Mouse (Mus musculus) embryonic facial prominence, embryonic 10.5 days (tissue): ENCODE data around the gene Phlda3. TPM values are rescaled to one million over a fixed set of nuclear protein-coding genes. Genes with fewer than 3 reads are reported as not detected.
A peak's percentile ranks its signal among the peaks of the same experiment; 100 is the strongest.

ENCODE experiments used
- DNase-seq: peaks from one replicate; pipeline ENCODE4 v3.0.0-alpha.2; 2017; ENCODE audit warnings: low spot score
- H3K27ac ChIP-seq: fragments of 300-500 bp; sonication (generic); replicated peaks from 2 replicates; pipeline ENCODE4 v1.5.1; 2016; ENCODE audit warnings: mild to moderate bottlenecking
- H3K27me3 ChIP-seq: fragments of 300-500 bp; sonication (generic); replicated peaks from 2 replicates; pipeline ENCODE4 v1.6.1; 2016; ENCODE audit warnings: low read depth, mild to moderate bottlenecking; ENCODE audit not compliant: poor library complexity, severe bottlenecking
- H3K36me3 ChIP-seq: fragments of 300-500 bp; sonication (generic); replicated peaks from 2 replicates; pipeline ENCODE4 v1.6.1; 2016; ENCODE audit warnings: mild to moderate bottlenecking, moderate library complexity
- H3K4me1 ChIP-seq: fragments of 300-500 bp; sonication (generic); 2 replicates; pipeline ENCODE4 v1.6.1; 2016
- H3K4me3 ChIP-seq: fragments of 300-500 bp; sonication (generic); 2 replicates; pipeline ENCODE4 v1.5.1; 2016; ENCODE audit warnings: mild to moderate bottlenecking, moderate library complexity
- H3K9me3 ChIP-seq: fragments of 300-500 bp; sonication (generic); 2 replicates; pipeline ENCODE4 v1.6.1; 2016; ENCODE audit warnings: mild to moderate bottlenecking
- WGBS: fragments of 180-500 bp; shearing (Covaris S2); methylation state at CpG from one replicate; pipeline ENCODE4 v1.1.7; 2016; 5-methylcytosine and 5-hydroxymethylcytosine counted together
- polyA plus RNA-seq: library from polyadenylated mRNA; unstranded; fragments of >200 nt; fragmentation: Nextera tagmentation; extraction: Ambion mirVana; gene quantifications from 2 replicates; pipeline ENCODE4 v1.2.1, GENCODE M21; 2016

Gene Phlda3
- polyA plus RNA-seq, 1 experiment from 2014 or later, result 32.2 TPM

GRCm38 (mm10) chr1:135781220-135781619 lies 15.3 kb downstream of the Phlda3 start:
- 13% methylated on average over 13 of the region's 13 CpGs for WGBS
- H3K4me3 ChIP-seq, result no peak overlapping the region
- peaks cover 21% of the 10 kb centered on the region for H3K27me3 ChIP-seq
- no peaks in the 10 kb centered on the region for H3K36me3 ChIP-seq
- DNase-seq, result peak; percentile 87
- H3K27ac ChIP-seq, result 0 out of 2 replicates have a peak overlapping the region, but pooled peaks have one; percentile 10
- H3K4me1 ChIP-seq, result peaks cover 40% of the 10 kb centered on the region
- H3K9me3 ChIP-seq, result no peaks in the 10 kb centered on the region

GRCm38 (mm10) chr1:135782816-135783215 lies 16.9 kb downstream of the Phlda3 start:
- 35% methylated on average over 10 of the region's 10 CpGs for WGBS
- Histone ChIP-seq H3K9me3 (no peaks in the 10 kb centered on the region), H3K27me3 (peaks cover 21% of the 10 kb centered on the region), H3K36me3 (no peaks in the 10 kb centered on the region), H3K4me1 (peaks cover 33% of the 10 kb centered on the region), H3K4me3 (no peak overlapping the region), H3K27ac (no peak overlapping the region)
- DNase-seq, result no peak

- Histone ChIP-seq H3K4me1 (peaks cover 6% of the 10 kb centered on the region), H3K36me3 (no peaks in the 10 kb centered on the region), H3K9me3 (no peaks in the 10 kb centered on the region), H3K27ac (no peak overlapping the region), H3K4me3 (no peak overlapping the region), H3K27me3 (peaks cover 27% of the 10 kb centered on the region)
- WGBS, result 49% methylated on average over 3 of the region's 3 CpGs
- DNase-seq, result peak; percentile 84
Observed at GRCm38 (mm10) chr1:135787799-135788198, 21.9 kb downstream of the Phlda3 start.

DNA sequence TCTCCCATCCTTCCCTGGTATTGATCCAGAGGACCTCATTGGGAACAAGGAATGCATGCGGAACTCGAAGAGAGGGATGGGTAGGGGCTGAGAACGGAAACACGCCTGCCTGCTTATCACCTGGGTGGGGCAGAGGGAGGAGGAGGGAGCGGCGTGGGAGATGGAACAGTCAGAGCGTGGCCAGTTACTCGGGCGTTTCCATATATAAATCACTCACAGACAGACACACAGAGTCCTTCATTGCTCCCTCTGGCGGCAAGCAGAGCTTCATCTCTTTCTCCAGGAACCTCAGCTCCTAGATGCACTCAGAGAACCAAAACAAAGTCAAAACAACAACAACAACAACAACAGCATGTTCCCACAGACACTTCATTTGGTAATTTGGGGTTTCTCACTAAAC lies 22.8 kb downstream of the Phlda3 start:
- Histone ChIP-seq H3K36me3 (no peaks in the 10 kb centered on the region), H3K27me3 (peaks cover 36% of the 10 kb centered on the region), H3K4me1 (peaks cover 12% of the 10 kb centered on the region), H3K9me3 (no peaks in the 10 kb centered on the region), H3K4me3 (no peak overlapping the region), H3K27ac (no peak overlapping the region)
- no peak for DNase-seq
- WGBS, result 48% methylated on average over 10 of the region's 10 CpGs

- DNase-seq, result peak; percentile 83
- Histone ChIP-seq H3K36me3 (no peaks in the 10 kb centered on the region), H3K27ac (no peak overlapping the region), H3K4me1 (peaks cover 23% of the 10 kb centered on the region), H3K27me3 (peaks cover 42% of the 10 kb centered on the region), H3K4me3 (no peak overlapping the region), H3K9me3 (no peaks in the 10 kb centered on the region)
- 16% methylated on average over 5 of the region's 5 CpGs for WGBS
Observed at GRCm38 (mm10) chr1:135789815-135790214, 23.9 kb downstream of the Phlda3 start.

- no peak overlapping the region for H3K4me3 ChIP-seq
- H3K27me3 ChIP-seq, result peaks cover 51% of the 10 kb centered on the region
- no peak overlapping the region for H3K27ac ChIP-seq
- no peaks in the 10 kb centered on the region for H3K36me3 ChIP-seq
- 59% methylated on average over 13 of the region's 13 CpGs for WGBS
- DNase-seq, result no peak
- H3K4me1 ChIP-seq, result peaks cover 31% of the 10 kb centered on the region
- no peaks in the 10 kb centered on the region for H3K9me3 ChIP-seq
Observed at GRCm38 (mm10) chr1:135792143-135792939, 26.4 kb downstream of the Phlda3 start.

DNA sequence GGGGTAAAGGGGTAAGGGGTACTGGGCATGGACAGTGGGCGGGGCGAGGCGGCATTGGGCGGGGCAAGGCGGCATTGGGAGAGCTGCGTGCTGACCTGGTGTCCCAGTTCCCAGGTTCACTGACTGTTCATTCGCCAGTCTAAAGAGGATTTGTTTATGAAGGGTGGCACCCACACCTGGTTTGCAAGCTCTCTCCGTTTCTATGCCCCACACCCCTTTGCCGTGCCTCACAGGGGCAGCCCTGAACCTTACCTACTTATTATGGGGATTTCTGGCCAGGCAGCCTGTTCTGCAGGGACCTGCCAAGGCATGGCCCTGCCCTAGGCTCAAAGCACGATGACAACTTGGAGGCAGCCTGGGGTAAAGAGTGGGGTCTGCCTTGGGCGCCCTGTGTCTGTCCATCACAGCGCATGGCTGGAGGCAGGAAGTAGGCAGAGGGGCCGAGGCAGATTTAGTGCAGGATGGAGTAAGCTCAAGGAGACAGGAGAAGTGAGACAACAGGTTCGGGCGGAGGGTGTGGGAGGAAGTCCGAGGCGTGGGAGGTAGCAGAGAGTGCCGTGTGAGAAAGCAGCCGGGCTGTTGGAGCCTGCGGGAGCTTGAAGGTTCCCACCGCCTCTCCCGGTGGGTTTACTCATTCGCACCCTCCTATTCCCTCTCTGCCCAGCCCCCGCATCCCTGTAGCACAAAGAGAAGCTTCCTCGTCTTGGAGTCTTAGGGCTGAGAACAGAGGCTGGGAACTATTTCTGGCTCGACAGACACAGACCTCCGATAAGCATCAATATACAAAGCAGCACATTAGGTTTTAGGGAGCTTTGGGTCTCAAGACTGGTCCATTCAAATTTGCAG lies 27.7 kb downstream of the Phlda3 start:
- peak; percentile 48 for DNase-seq
- Histone ChIP-seq H3K9me3 (no peaks in the 10 kb centered on the region), H3K27me3 (peaks cover 51% of the 10 kb centered on the region), H3K4me3 (peak overlapping the region; percentile 46), H3K27ac (peak overlapping the region; percentile 48), H3K4me1 (peaks cover 31% of the 10 kb centered on the region), H3K36me3 (no peaks in the 10 kb centered on the region)
- WGBS, result 15% methylated on average over 27 of the region's 27 CpGs

DNA sequence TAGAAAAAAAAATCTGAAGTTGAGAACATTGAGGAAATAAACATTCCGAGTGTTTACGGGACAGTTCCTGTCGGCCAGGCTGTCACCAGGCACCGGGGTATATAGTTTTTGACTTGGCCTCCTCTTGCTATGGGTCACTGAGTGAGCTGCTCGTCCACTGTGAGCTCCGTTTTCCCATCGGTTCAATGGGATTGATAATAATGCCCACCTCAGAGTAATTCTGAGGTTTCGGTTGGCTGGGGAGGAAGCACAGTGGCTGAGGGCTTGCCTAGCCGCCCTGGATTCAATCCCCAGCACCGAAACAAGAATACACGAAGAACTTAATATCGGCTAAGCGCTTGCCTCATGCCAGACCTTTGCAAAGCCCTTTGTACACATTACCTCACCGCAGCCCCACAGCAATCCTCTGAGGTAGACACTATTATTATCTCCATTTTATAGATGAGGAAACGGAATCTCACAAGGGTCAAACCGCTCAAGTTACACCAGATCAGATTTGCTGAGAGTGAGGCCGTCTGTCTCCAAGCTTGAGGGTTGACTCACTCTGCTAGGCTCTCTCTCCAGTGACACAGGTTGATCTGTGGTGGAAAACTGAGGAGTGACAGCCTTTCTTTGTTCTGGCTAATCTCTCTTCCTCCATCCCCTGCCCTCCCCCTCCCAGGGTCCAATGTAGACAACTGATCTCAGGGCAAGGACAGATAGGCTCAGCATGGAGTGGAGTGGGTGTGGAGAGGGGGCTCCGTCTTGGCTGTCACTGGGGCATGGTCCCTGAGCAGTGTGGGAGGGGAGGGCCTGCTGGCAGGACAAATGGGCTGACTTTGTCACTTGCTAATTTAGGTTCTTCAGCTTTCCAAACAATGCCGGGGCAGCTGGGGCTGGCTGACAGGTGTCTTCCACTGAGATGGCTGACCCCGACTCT lies 28.6 kb downstream of the Phlda3 start:
- Histone ChIP-seq H3K27ac (peak overlapping the region; percentile 48), H3K27me3 (peaks cover 51% of the 10 kb centered on the region)

GRCm38 (mm10) chr1:135798492-135798891 lies 32.6 kb downstream of the Phlda3 start:
- Histone ChIP-seq H3K4me3 (no peak overlapping the region), H3K9me3 (no peaks in the 10 kb centered on the region), H3K27ac (no peak overlapping the region), H3K36me3 (no peaks in the 10 kb centered on the region), H3K27me3 (peaks cover 32% of the 10 kb centered on the region), H3K4me1 (peaks cover 48% of the 10 kb centered on the region)
- DNase-seq, result no peak
- 65% methylated on average over 1 of the region's 1 CpGs for WGBS

More for the DNA sequence above, 28.6 kb downstream of the Phlda3 start:
- Histone ChIP-seq H3K4me3 (peak overlapping the region; percentile 46), H3K36me3 (no peaks in the 10 kb centered on the region), H3K9me3 (no peaks in the 10 kb centered on the region), H3K4me1 (peaks cover 38% of the 10 kb centered on the region)
- WGBS, result 41% methylated on average over 20 of the region's 20 CpGs
- peak; percentile 46 for DNase-seq

- WGBS, result 66% methylated on average over 8 of the region's 8 CpGs
- Histone ChIP-seq H3K27me3 (peaks cover 32% of the 10 kb centered on the region), H3K4me3 (no peak overlapping the region), H3K9me3 (no peaks in the 10 kb centered on the region), H3K36me3 (no peaks in the 10 kb centered on the region), H3K27ac (no peak overlapping the region), H3K4me1 (peaks cover 42% of the 10 kb centered on the region)
- no peak for DNase-seq
Observed at GRCm38 (mm10) chr1:135799109-135799627, 33.2 kb downstream of the Phlda3 start.

GRCm38 (mm10) chr1:135800192-135800950 lies 34.5 kb downstream of the Phlda3 start:
- WGBS, result 55% methylated on average over 8 of the region's 8 CpGs
- H3K27ac ChIP-seq, result peak overlapping the region; percentile 51; the same call in 1 of the 2 replicates

More at GRCm38 (mm10) chr1:135800192-135800950, 34.5 kb downstream of the Phlda3 start:
- peaks cover 26% of the 10 kb centered on the region for H3K27me3 ChIP-seq
- peaks cover 30% of the 10 kb centered on the region for H3K4me1 ChIP-seq
- no peaks in the 10 kb centered on the region for H3K9me3 ChIP-seq
- peak; percentile 40 for DNase-seq
- no peak overlapping the region for H3K4me3 ChIP-seq
- H3K36me3 ChIP-seq, result no peaks in the 10 kb centered on the region
